Mouse (Mus musculus) c-Kit-positive CD71-negative TER-119-negative erythroid progenitor cells, embryonic 14.5 days (primary cell): ENCODE data around the gene Mapre1.
A peak's percentile ranks its signal among the peaks of the same experiment; 100 is the strongest.
"Not testable (repeated sequence)": the region's sequence is repeated elsewhere in the genome, so short reads cannot be mapped to it uniquely, and the experiment has no call there.

Experiments
- DNase-seq: peaks from one replicate; pipeline ENCODE4 v3.0.0-alpha.2; 2013; ENCODE audit warnings: low read depth

The Mapre1 gene

GRCm38 (mm10) chr2:153740500-153741436, at the start of gene Mapre1:
TSS of gene Mapre1 (plus strand) at chr2:153741274.
- DNase-seq = peak; percentile 99

DNA sequence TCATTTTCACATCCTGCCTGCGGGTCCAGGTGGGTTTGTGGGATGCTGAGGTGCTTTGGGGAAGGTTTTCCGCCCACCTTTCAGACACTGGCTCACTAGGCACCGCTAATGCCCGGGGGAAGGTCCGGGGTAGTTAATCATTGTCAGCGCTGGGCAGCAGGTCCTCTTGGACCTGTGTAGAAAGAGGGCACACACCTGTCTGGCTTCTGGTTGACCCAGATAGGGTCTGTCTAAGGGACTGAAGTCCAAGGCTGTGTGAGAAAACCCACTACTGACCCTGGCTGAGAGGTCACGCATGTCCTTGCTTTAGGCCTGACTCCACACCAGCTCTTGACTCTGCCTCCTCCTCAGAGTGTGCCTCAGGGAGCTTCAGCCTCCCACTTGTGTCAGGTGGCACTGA, 47.7 kb upstream of the Mapre1 start:
- not testable (repeated sequence) for DNase-seq

GRCm38 (mm10) chr2:153694462-153695085, 46.5 kb upstream of the Mapre1 start:
- DNase-seq = peak; percentile 61

DNA sequence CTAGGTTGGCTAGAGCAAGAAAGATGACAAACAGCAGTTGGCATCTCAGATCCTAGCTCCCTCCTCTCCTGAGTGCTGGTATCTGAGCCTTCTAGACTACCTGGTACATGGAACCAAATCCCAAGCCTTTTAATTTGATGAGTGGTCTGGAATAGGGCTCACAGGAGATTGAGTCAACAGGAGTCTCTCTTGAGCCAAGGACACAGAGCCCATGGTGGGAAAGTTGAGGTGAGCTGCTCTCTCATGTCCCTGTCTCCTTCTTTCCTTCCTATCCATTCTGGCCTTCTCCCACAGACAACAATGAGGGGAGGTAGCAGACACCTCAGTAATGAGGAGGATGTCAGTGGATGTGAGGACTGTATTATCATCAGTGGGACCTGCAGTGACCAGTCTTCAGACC, 44.7 kb upstream of the Mapre1 start, which contains the start of gene Dnmt3c:
Dnmt3c (plus strand) TSS at position 301 of the 400 bp plus-strand sequence.
- DNase-seq = no peak

- DNase-seq = no peak
Observed at GRCm38 (mm10) chr2:153703389-153703788, 37.7 kb upstream of the Mapre1 start.

- peak; percentile 43 for DNase-seq
Observed at GRCm38 (mm10) chr2:153710701-153711330, 30.3 kb upstream of the Mapre1 start.

GRCm38 (mm10) chr2:153712646-153713091, 28.4 kb upstream of the Mapre1 start:
- DNase-seq = no peak

DNA sequence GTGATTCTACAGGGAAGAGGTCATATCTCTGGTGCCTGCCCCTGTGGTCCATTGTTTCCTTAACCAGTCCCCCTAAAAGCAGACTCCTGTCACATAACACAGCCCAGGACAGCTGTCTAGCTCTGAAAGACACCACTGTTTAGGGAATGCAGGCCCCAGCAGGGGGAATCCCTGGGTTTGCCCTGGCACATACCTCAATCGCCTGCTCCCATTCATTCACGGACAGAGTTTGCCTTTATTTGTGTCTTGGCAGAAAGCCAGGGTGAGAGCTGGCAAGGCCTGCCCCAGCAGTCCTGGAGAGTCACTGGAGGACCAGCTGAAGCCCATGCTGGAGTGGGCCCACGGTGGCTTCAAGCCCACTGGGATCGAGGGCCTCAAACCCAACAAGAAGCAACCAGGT, 27.8 kb upstream of the Mapre1 start:
- no peak for DNase-seq

GRCm38 (mm10) chr2:153717861-153718260, 23.2 kb upstream of the Mapre1 start:
- not testable (repeated sequence) for DNase-seq

GRCm38 (mm10) chr2:153723098-153723497, 18.0 kb upstream of the Mapre1 start:
- no peak for DNase-seq

DNA sequence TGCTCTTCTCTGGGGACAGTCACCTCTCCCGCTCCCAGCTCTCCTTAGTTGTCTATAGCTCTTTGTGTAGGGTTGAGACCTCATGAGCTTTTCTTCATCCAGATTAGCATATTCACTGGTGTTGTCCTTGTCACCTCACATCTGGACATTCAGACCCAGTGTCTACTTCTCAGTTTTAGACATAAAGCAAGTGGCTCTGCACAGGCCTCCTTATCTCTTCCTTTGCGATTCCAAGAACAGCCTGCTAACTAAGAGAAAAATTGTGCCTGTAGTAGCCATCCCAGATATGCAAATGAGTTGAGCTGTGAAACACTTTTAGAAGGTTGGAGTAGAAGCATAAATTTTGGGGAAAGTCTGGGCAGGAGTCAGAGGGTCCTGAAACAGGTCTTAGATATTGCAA, 16.6 kb upstream of the Mapre1 start:
- DNase-seq = no peak

DNA sequence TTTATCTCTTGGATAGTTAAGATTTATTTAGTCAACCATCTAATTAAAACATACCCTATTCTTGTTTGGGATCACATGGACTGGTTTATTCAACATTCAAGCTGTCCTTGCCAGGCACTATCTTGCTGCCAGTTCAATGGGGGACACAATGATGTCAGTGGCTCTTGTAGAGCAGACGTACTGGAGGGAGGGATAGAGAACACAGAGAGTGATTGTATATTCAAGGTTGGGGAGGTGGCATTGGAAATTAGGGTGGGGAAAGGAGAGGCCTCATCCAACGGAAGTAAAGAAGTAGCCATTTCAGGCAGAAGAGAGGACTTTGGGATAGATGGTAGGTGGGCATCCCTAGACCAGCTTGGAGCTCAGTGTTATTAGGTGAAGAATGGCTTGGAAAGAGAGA, 16.2 kb upstream of the Mapre1 start:
- DNase-seq = no peak

DNA sequence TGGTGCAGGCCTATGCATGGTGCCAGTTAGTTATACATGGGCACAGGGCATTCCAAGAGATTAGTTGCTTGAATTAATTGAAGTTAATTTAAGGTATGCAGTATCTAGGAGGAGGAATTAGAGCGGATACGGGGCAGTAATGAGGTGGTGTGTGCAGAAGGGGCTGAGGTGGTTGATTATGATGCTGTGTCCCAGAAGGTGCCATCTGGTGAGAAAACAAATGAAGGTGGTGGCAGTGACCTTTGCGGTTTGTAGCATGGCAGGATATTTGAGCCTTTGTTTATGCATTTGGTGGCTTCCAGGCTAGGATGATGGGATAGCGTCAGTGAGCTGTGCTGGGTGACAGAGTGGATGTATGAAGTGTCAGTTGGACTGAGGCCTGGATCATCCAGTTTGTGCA, 15.8 kb upstream of the Mapre1 start:
- no peak for DNase-seq

GRCm38 (mm10) chr2:153734033-153734432, 7.0 kb upstream of the Mapre1 start:
- DNase-seq = no peak

DNA sequence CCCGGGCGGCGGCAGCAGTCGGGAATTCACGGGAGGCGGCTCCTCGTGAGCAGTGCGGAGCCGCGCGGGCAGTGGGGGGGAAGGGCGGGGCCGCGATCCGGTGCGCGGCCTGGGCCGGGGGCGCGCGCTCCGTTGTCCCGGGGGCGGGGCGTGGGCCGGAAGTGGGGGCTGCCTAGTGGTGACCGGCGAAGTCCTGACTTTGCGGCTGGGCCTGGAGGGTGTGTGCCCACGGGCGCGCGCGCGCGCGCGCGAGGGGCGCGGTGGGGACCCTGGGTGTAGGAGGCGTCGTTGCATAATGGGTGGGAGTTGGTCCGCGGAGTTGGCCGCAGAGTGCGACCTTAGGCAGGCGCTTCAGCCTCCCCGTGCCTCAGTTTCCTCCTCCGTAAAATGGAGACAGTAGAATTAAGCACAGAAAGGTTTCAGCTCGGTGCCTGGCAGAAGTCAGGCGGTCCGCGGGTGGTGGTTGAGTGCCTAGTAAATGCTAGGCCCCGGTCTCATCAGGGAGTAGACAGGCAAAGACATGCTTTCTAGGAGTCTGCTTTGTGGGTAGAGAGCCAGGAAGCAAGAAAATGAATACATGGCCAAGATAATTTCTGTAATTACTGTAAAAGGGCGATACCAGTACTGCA, 477 bp downstream of the Mapre1 start:
- peak; percentile 50 for DNase-seq

GRCm38 (mm10) chr2:153747994-153748393, 6.9 kb downstream of the Mapre1 start:
- no peak for DNase-seq

GRCm38 (mm10) chr2:153750363-153750762, 9.3 kb downstream of the Mapre1 start:
- DNase-seq = no peak

GRCm38 (mm10) chr2:153762121-153762520, 21.0 kb downstream of the Mapre1 start:
- DNase-seq = no peak

DNA sequence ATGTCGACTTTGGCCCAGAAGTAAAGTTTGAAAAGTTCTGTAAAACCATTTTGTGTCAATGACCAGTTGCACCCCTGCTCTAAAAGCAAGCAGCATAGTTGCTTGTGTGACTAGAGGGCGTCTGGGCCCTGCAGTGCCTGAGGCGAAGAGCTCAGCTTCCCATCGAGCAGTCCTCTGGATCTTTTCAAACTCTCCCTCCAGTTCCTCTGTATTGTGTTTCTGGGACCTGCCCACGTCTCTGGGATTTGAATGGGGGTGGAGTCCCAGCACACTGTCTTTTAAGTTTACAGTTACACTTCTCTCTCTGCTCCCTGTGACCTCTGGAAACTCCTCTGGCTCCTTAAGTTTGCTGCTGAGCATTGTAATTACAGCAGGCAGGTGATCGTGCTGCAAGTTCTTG, 26.4 kb downstream of the Mapre1 start:
- DNase-seq = no peak

DNA sequence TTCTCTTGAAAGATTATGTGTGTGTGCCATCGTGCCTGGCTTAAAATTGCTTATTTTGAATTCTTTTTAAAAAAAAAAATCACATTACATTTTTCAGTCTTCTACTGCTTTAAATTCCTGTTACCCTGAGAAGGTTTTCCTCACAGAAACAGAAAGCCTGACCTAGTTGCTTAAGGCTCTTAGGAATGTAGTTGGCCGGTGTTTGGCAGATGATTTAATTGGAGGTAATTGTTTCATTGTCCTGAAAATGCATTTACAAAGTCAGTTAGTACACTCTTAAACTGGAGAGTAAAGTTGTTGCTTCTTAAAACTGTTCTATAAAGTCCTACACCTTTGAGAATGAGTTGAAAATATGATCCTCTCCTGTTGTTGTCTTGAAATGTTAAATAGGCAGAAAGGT, 27.8 kb downstream of the Mapre1 start:
- DNase-seq = no peak

DNA sequence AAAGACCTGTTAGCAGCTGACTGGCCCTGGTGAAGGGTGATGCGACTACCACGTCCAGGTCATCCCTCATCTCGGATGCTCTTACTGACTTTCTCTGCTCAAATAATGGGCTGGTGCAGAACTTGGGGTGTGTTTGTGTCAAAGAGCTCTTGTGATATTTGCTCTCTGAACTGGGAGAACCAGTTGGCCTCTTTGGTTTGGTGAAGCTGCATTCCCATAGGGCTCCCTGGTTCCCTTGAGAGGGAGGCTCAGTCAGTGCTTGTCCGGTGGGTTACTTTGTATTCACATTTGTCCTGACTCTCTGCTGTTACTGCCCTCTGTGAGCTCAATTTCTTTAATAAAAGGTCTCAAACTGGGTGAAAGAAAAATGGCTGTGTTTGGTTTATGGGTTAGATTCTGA, 31.9 kb downstream of the Mapre1 start:
- DNase-seq = no peak

GRCm38 (mm10) chr2:153775472-153775871, 34.4 kb downstream of the Mapre1 start:
- DNase-seq = no peak
